Mouse (Mus musculus): Measurements from ENCODE around the gene Slc39a11.

GRCm38 (mm10) chr11:113422598-113422997, 227.3 kb downstream of the Slc39a11 start:
- TF ChIP-seq CTCF (IDR thresholded peaks at IDR 0.05; ENCODE audit: low read depth) = no peak
- no peak for TF ChIP-seq EP300 (optimal IDR thresholded peaks at IDR 0.05)
